Mouse (Mus musculus) liver, adult 2 months (tissue): ENCODE measurements at regions not wholly inside any gene's neighbourhood (a gene's known extent, or its start where the extent isn't known, plus 50 kb on each side); places are given as distances from the start of the nearest gene placed in this dataset.

Source experiments
- DNase-seq: peaks from one replicate; pipeline ENCODE4 v3.0.0-alpha.2; 2011; ENCODE audit warnings: low read depth, low spot score; ENCODE audit errors: extremely low read depth
- H3K27ac ChIP-seq: fragments of 200-500 bp; replicated peaks from 2 replicates; pipeline ENCODE4 v1.5.1; 2012; ENCODE audit warnings: low read depth, mild to moderate bottlenecking, control low read depth, inconsistent platforms, low read length; ENCODE audit not compliant: insufficient read depth
- H3K27me3 ChIP-seq: fragments of 200-500 bp; 2 replicates; pipeline ENCODE4 v1.6.1; 2012; ENCODE audit warnings: mild to moderate bottlenecking, moderate library complexity, low read length, inconsistent platforms; ENCODE audit not compliant: control insufficient read depth, insufficient read depth
- H3K36me3 ChIP-seq: fragments of 200-500 bp; 2 replicates; pipeline ENCODE4 v1.6.1; 2012; ENCODE audit warnings: low read length, inconsistent platforms; ENCODE audit not compliant: control insufficient read depth, insufficient read depth
- H3K4me1 ChIP-seq: fragments of 200-500 bp; 2 replicates; pipeline ENCODE4 v1.6.1; 2011; ENCODE audit warnings: low read length; ENCODE audit not compliant: control insufficient read depth, insufficient read depth
- H3K4me3 ChIP-seq: fragments of 200-500 bp; 2 replicates; pipeline ENCODE4 v1.5.1; 2011; ENCODE audit warnings: low read depth, mild to moderate bottlenecking, control low read depth, low read length, moderate library complexity; ENCODE audit not compliant: insufficient read depth
- H3K79me2 ChIP-seq: fragments of 200-500 bp; 2 replicates; pipeline ENCODE4 v1.6.1; 2012; ENCODE audit warnings: inconsistent platforms, mild to moderate bottlenecking, low read length, moderate library complexity; ENCODE audit not compliant: control insufficient read depth, insufficient read depth
- H3K9ac ChIP-seq: fragments of 200-500 bp; 2 replicates; pipeline ENCODE4 v1.6.1; 2012; ENCODE audit warnings: low read depth, mild to moderate bottlenecking, control low read depth, inconsistent platforms, low read length
- CTCF ChIP-seq: fragments of 200-500 bp; IDR thresholded peaks from 2 replicates; pipeline ENCODE4 v1.5.1; 2011; ENCODE audit warnings: low read depth, low read length, control low read depth
- POLR2A ChIP-seq: fragments of 200-500 bp; IDR thresholded peaks from 2 replicates; pipeline ENCODE4 v1.6.1; 2011; ENCODE audit warnings: low read length, control low read depth; ENCODE audit not compliant: insufficient read depth; ENCODE audit errors: extremely low read depth
- whole genome bisulfite sequencing: fragments of 180-500 bp; shearing (Covaris S2); methylation state at CpG from one replicate; pipeline ENCODE4 v1.1.7; 2018; 5-methylcytosine and 5-hydroxymethylcytosine counted together

GRCm38 (mm10) chr2:92711122-92711777 is 111.7 kb downstream of the Chst1 start:
- H3K27me3 ChIP-seq, result no peaks in the 10 kb centered on the region
- no peak for DNase-seq
- H3K27ac ChIP-seq, result no peak overlapping the region
- TF ChIP-seq CTCF (no peak), POLR2A (no peak)
- no peak overlapping the region for H3K9ac ChIP-seq
- 30% methylated on average over 15 of the region's 15 CpGs for WGBS
- no peaks in the 10 kb centered on the region for H3K36me3 ChIP-seq
- no peak overlapping the region for H3K4me3 ChIP-seq
- H3K79me2 ChIP-seq, result no peaks in the 10 kb centered on the region
- H3K4me1 ChIP-seq, result no peaks in the 10 kb centered on the region

GRCm38 (mm10) chr2:92712266-92713144 is 113.0 kb downstream of the Chst1 start:
- no peak for TF ChIP-seq CTCF
- TF ChIP-seq POLR2A, result no peak
- Histone ChIP-seq H3K79me2 (no peaks in the 10 kb centered on the region), H3K4me3 (no peak overlapping the region), H3K9ac (no peak overlapping the region), H3K27ac (no peak overlapping the region), H3K36me3 (no peaks in the 10 kb centered on the region), H3K27me3 (no peaks in the 10 kb centered on the region), H3K4me1 (no peaks in the 10 kb centered on the region)
- DNase-seq, result no peak
- WGBS, result 67% methylated on average over 11 of the region's 11 CpGs

- Histone ChIP-seq H3K27ac (no peak overlapping the region), H3K27me3 (no peaks in the 10 kb centered on the region), H3K4me3 (no peak overlapping the region), H3K79me2 (no peaks in the 10 kb centered on the region), H3K9ac (no peak overlapping the region), H3K4me1 (no peaks in the 10 kb centered on the region), H3K36me3 (no peaks in the 10 kb centered on the region)
- TF ChIP-seq POLR2A (no peak), CTCF (no peak)
- no peak for DNase-seq
- WGBS, result 68% methylated on average over 3 of the region's 3 CpGs
These were observed 118.2 kb downstream of the Chst1 start for GRCm38 (mm10) chr2:92717706-92718105.

GRCm38 (mm10) chr2:92721951-92722350 is 122.4 kb downstream of the Chst1 start:
- no peak for TF ChIP-seq POLR2A
- no peak for TF ChIP-seq CTCF

GRCm38 (mm10) chr2:92723618-92724263 is 124.2 kb downstream of the Chst1 start:
- Histone ChIP-seq H3K27ac (no peak overlapping the region), H3K4me3 (no peak overlapping the region), H3K79me2 (no peaks in the 10 kb centered on the region), H3K36me3 (no peaks in the 10 kb centered on the region), H3K4me1 (no peaks in the 10 kb centered on the region), H3K9ac (no peak overlapping the region), H3K27me3 (no peaks in the 10 kb centered on the region; the same call in 1 of the 2 replicates)
- TF ChIP-seq POLR2A, result no peak
- TF ChIP-seq CTCF, result no peak
- 61% methylated on average over 9 of the region's 9 CpGs for WGBS
- no peak for DNase-seq

More at GRCm38 (mm10) chr2:92721951-92722350, 122.4 kb downstream of the Chst1 start:
- Histone ChIP-seq H3K4me3 (no peak overlapping the region), H3K27me3 (no peaks in the 10 kb centered on the region; the same call in 1 of the 2 replicates), H3K4me1 (no peaks in the 10 kb centered on the region), H3K79me2 (no peaks in the 10 kb centered on the region), H3K9ac (no peak overlapping the region), H3K36me3 (no peaks in the 10 kb centered on the region), H3K27ac (no peak overlapping the region)
- DNase-seq, result no peak
- 75% methylated on average over 3 of the region's 3 CpGs for WGBS
